In the genomic region with DNA sequence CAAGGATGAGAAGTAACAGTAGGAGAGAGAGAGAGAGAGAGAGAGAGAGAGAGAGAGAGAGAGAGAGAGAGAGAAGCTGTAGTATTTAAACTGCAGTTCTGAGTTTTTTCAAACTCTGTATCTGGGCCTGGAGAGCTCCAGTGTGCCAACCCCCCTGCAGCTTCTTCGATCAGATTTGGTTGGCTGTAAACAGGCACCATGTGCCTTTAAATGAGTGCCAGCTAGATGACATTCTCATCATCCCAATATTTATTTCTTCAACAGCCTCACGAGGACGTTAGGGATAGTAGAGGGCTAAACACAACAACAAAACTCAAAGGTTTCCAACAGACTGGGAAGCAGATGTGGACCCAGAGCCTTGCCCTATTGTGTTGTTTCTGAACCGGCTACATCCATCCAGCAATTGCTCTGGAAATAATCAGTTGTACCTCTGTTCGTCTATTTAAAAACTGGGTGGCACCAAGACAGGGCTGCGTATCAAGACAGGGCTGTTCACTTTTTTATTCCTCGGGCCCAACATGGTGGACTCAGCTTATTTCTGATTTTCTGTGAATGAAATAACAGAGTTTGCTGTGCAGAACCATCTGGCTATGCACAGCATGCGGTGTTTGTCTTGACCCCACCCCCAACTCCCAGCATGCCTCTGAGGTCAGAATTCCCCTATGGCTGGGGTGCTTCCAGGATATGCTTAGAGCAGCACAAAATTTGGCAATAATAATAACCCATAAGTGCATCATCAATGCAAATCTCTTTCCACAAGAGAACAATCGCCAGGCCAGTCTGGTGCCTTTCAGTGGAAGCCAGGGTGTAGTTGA, we compare ENCODE assay signal across 16 mouse cellular contexts. TPM values are rescaled to one million over a fixed set of nuclear protein-coding genes. Genes with fewer than 3 reads are reported as not detected.
DNase-seq lines count a peak whose midpoint lies in the region; ATAC-seq and TF ChIP-seq lines count a peak whose summit lies in the region.
"Had no signal": no experiment of that assay in that cellular context is flagged by ENCODE, and none has a peak within 500 bp of the region (broad histone marks: within the 10 kb centered on the region; RNA-seq: fewer than 3 reads in every experiment).

No protein-coding gene starts in this region.

- DNase-seq in intestine, embryonic 14.5 days (ENCODE audit: low spot score) = peak; percentile 34
- peak; percentile 46 for DNase-seq in brain, adult 2 months (ENCODE audit: low read depth, low spot score)
- peak; percentile 61 to 78 for DNase-seq in cerebellum, postnatal 10 days
- no peak for DNase-seq in kidney, postnatal 10 days
- DNase-seq in heart, adult 2 months = no peak
- DNase-seq in lung, adult 18-20 months = no peak
- DNase-seq: adrenal gland, postnatal 25 days; kidney, adult 9 months; right cerebral cortex, adult 18-20 months had no signal

- no peaks in the 10 kb centered on the region for H3K27me3 ChIP-seq in intestine, embryonic 14.5 days (replicated peaks; ENCODE audit: control insufficient read depth, insufficient read depth, low read length)
- no peaks in the 10 kb centered on the region for H3K27me3 ChIP-seq in intestine, postnatal 0 days (replicated peaks; ENCODE audit: control insufficient read depth, insufficient read depth, low read length)
- H3K27me3 ChIP-seq in limb, embryonic 12.5 days = no peaks in the 10 kb centered on the region
- H3K27me3 ChIP-seq in heart, adult 2 months (ENCODE audit: control insufficient read depth, insufficient read depth, low read length) = no peaks in the 10 kb centered on the region
- H3K27me3 ChIP-seq: heart, embryonic 15.5 days; hindbrain, embryonic 13.5 days; limb, embryonic 13.5 days; lung, embryonic 15.5 days; midbrain, embryonic 15.5 days had no signal

- no peak overlapping the region for H3K4me3 ChIP-seq in intestine, embryonic 14.5 days (ENCODE audit: low read depth, low read length)
- H3K4me3 ChIP-seq in intestine, postnatal 0 days (ENCODE audit: low read depth, low read length) = no peak overlapping the region
- H3K4me3 ChIP-seq in limb, embryonic 12.5 days (replicated peaks) = no peak overlapping the region
- no peak overlapping the region for H3K4me3 ChIP-seq in heart, adult 2 months
- H3K4me3 ChIP-seq: heart, embryonic 15.5 days; hindbrain, embryonic 13.5 days; limb, embryonic 13.5 days; lung, embryonic 15.5 days; midbrain, embryonic 15.5 days had no signal

- no peak overlapping the region for H3K9ac ChIP-seq in intestine, embryonic 14.5 days (ENCODE audit: low read length)
- H3K9ac ChIP-seq in intestine, postnatal 0 days (ENCODE audit: low read depth, low read length) = no peak overlapping the region
- no peak overlapping the region for H3K9ac ChIP-seq in limb, embryonic 12.5 days (replicated peaks)
- no peak overlapping the region for H3K9ac ChIP-seq in heart, adult 2 months (ENCODE audit: low read depth, low read length)
- H3K9ac ChIP-seq: heart, embryonic 15.5 days; hindbrain, embryonic 13.5 days; limb, embryonic 13.5 days; lung, embryonic 15.5 days; midbrain, embryonic 15.5 days had no signal

- H3K27ac ChIP-seq in intestine, embryonic 14.5 days (ENCODE audit: low read depth) = no peak overlapping the region
- no peak overlapping the region for H3K27ac ChIP-seq in intestine, postnatal 0 days (ENCODE audit: low read depth, low read length)
- peak overlapping the region; percentile 18 for H3K27ac ChIP-seq in limb, embryonic 12.5 days
- H3K27ac ChIP-seq in heart, adult 2 months = no peak overlapping the region
- H3K27ac ChIP-seq: heart, embryonic 15.5 days; hindbrain, embryonic 13.5 days; limb, embryonic 13.5 days; midbrain, embryonic 15.5 days had no signal

- no peak for TF ChIP-seq POLR2A in heart, adult 2 months (IDR thresholded peaks at IDR 0.05; ENCODE audit: insufficient read depth, low read depth, low read length)

- 71% methylated on average over 9 of the region's 9 CpGs for WGBS in intestine, embryonic 14.5 days
- 56% methylated on average over 9 of the region's 9 CpGs for WGBS in intestine, postnatal 0 days
- 63% methylated on average over 9 of the region's 9 CpGs for WGBS in limb, embryonic 12.5 days
- 71% methylated on average over 9 of the region's 9 CpGs for WGBS in heart, adult 2 months

- intact Hi-C loops in heart, adult 2 months (cut with DNase I) = no loop called here

- no peak overlapping the region for H3K4me2 ChIP-seq in intestine, embryonic 14.5 days (ENCODE audit: low read length)
- no peak overlapping the region for H3K4me2 ChIP-seq in intestine, postnatal 0 days (replicated peaks; ENCODE audit: low read depth)
- H3K4me2 ChIP-seq in limb, embryonic 12.5 days = no peak overlapping the region
- H3K4me2 ChIP-seq: heart, embryonic 15.5 days; hindbrain, embryonic 13.5 days; limb, embryonic 13.5 days; lung, embryonic 15.5 days; midbrain, embryonic 15.5 days had no signal

- no peak for TF ChIP-seq EP300 in heart, adult 2 months (IDR thresholded peaks at IDR 0.05; ENCODE audit: insufficient read depth, low read depth, low read length)

- H3K79me2 ChIP-seq in heart, adult 2 months (replicated peaks; ENCODE audit: control insufficient read depth, insufficient read depth, low read length) = no peaks in the 10 kb centered on the region

- peaks cover 16% of the 10 kb centered on the region for H3K4me1 ChIP-seq in intestine, embryonic 14.5 days (replicated peaks; ENCODE audit: control insufficient read depth, insufficient read depth, low read length)
- peaks cover 11% of the 10 kb centered on the region for H3K4me1 ChIP-seq in intestine, postnatal 0 days (replicated peaks; ENCODE audit: control insufficient read depth, insufficient read depth, low read length)
- H3K4me1 ChIP-seq in limb, embryonic 12.5 days (replicated peaks) = peaks cover 67% of the 10 kb centered on the region
- H3K4me1 ChIP-seq in heart, adult 2 months (ENCODE audit: control insufficient read depth, insufficient read depth, low read length) = peaks cover 5% of the 10 kb centered on the region
- H3K4me1 ChIP-seq: hindbrain, embryonic 13.5 days; midbrain, embryonic 15.5 days had no signal

- no peak for ATAC-seq in intestine, embryonic 14.5 days (replicated peaks; ENCODE audit: low FRiP score, low TSS enrichment, low read depth)
- ATAC-seq in intestine, postnatal 0 days = no peak
- no peak for ATAC-seq in limb, embryonic 12.5 days (ENCODE audit: insufficient number of reproducible peaks, insufficient read depth, low FRiP score, low TSS enrichment, low read depth)
- ATAC-seq: midbrain, embryonic 15.5 days had no signal

- H3K36me3 ChIP-seq in intestine, embryonic 14.5 days (ENCODE audit: control insufficient read depth, insufficient read depth, low read length) = no peaks in the 10 kb centered on the region
- no peaks in the 10 kb centered on the region for H3K36me3 ChIP-seq in intestine, postnatal 0 days (ENCODE audit: control insufficient read depth, insufficient read depth)
- H3K36me3 ChIP-seq in limb, embryonic 12.5 days = no peaks in the 10 kb centered on the region
- no peaks in the 10 kb centered on the region for H3K36me3 ChIP-seq in heart, adult 2 months (ENCODE audit: control insufficient read depth, insufficient read depth, low read length)
- H3K36me3 ChIP-seq: heart, embryonic 15.5 days; hindbrain, embryonic 13.5 days; limb, embryonic 13.5 days; lung, embryonic 15.5 days; midbrain, embryonic 15.5 days had no signal

- TF ChIP-seq CTCF in intestine, postnatal 0 days (IDR thresholded peaks at IDR 0.05; ENCODE audit: low read depth) = no peak
- TF ChIP-seq CTCF in heart, adult 2 months (IDR thresholded peaks at IDR 0.05) = no peak

- no peaks in the 10 kb centered on the region for H3K9me3 ChIP-seq in intestine, embryonic 14.5 days (ENCODE audit: control insufficient read depth, low read length)
- no peaks in the 10 kb centered on the region for H3K9me3 ChIP-seq in intestine, postnatal 0 days (ENCODE audit: control insufficient read depth)
- H3K9me3 ChIP-seq in limb, embryonic 12.5 days = no peaks in the 10 kb centered on the region; the same call in 1 of the 2 replicates
- H3K9me3 ChIP-seq: heart, embryonic 15.5 days; hindbrain, embryonic 13.5 days; lung, embryonic 15.5 days; midbrain, embryonic 15.5 days had no signal

RNA-seq across cellular contexts. Expression of a gene that starts 38.5 kb away (rescaled TPM):
- polyA plus RNA-seq in intestine, embryonic 14.5 days (2014; fragmentation: Nextera tagmentation; extraction: Ambion mirVana) = 185 and 189 TPM in 2 replicates
- polyA plus RNA-seq in intestine, postnatal 0 days (2015; fragmentation: Nextera tagmentation; extraction: Ambion mirVana) = 333 and 357 TPM in 2 replicates
- 146 and 150 TPM in 2 replicates for polyA plus RNA-seq in limb, embryonic 12.5 days (2016; fragmentation: Nextera tagmentation; extraction: Ambion mirVana)
- total RNA-seq in heart, adult 2 months (2021) = 10 to 100 TPM; 59.8 to 70.1 TPM
- 49.8 and 71.9 TPM in 2 replicates for polyA plus RNA-seq in heart, adult 2 months (2012; rRNA removed)

Comparison
In these comparisons a context has a peak if more than half of its experiments do, and no peak if none do; other contexts are left out.
1. DNase-seq: peak in intestine, embryonic 14.5 days (single experiment), brain, adult 2 months (single experiment) and cerebellum, postnatal 10 days (2 of 2); none in kidney, postnatal 10 days (single experiment), heart, adult 2 months (0 of 2) and lung, adult 18-20 months (0 of 2).